Mouse (Mus musculus): ENCODE data around the gene Alcam. TPM values are rescaled to one million over a fixed set of nuclear protein-coding genes. Genes with fewer than 3 reads are reported as not detected.

Gene Alcam
- 1 to 10 TPM; 2.8 to 4.0 TPM for total RNA-seq (2021)

- no peak for DNase-seq (ENCODE audit: low spot score)
- intact Hi-C loops (cut with DNase I) = loop anchor here (5.0 to 10.0 kb wide), 2 partner anchors 142 to 811 kb away; no protein-coding TSS in a partner anchor
Observed at GRCm38 (mm10) chr16:52453971-52454514, at the start of gene Alcam. Gene Alcam, minus strand, starts transcription at chr16:52454074.

DNA sequence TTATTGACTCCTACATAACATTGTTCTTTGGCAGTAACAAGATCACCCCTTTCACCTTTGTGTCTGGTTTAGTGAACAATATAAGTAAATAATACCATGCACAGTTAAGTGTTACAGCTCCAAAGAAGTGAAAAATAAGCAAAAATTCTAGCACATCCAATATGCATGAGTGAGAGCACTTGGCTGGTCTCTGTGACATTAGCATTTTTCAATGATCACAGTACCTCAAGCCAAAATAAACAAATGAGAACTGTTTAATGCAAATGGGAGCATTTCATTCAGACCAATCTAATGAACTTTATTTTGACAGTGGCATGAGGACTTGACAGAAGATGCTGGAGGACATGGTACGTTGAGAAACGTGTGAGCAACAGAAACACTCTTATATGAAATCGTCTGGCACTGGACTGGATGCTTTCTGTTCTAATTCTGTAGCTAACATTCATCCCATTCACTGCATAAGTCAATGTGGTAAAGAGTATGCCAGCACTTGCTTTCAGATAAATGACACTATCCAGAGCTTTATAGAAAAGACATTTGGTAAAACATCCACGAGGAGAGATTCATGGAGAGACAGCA is 45.0 kb upstream of the Alcam start:
- no peak for DNase-seq (ENCODE audit: low spot score)
- intact Hi-C loops (cut with DNase I) = no loop called here

GRCm38 (mm10) chr16:52490542-52490941 is 36.7 kb upstream of the Alcam start:
- DNase-seq (ENCODE audit: low spot score) = no peak
- intact Hi-C loops (cut with DNase I) = no loop called here

GRCm38 (mm10) chr16:52474235-52474634 is 20.4 kb upstream of the Alcam start:
- intact Hi-C loops (cut with DNase I) = no loop called here
- DNase-seq (ENCODE audit: low spot score) = no peak

DNA sequence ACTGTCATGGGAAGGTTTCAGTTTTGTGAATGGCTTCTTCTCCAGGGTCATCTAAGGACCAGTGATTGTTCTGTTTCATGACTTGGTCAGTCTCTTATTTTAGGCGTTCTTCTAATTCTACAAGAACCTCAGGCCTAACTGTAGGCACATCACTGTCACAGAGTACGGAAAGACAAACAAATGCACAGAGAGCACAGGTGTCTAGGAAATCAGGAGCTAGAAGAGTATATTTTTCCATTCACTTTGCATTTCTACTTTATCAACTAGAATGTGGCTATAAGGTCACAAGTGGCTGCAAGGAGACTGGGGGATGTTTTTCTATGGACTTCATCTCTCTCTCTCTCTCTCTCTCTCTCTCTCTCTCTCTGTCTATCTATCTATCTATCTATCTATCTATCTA is 19.2 kb upstream of the Alcam start:
- DNase-seq (ENCODE audit: low spot score) = no peak
- intact Hi-C loops (cut with DNase I) = no loop called here

DNA sequence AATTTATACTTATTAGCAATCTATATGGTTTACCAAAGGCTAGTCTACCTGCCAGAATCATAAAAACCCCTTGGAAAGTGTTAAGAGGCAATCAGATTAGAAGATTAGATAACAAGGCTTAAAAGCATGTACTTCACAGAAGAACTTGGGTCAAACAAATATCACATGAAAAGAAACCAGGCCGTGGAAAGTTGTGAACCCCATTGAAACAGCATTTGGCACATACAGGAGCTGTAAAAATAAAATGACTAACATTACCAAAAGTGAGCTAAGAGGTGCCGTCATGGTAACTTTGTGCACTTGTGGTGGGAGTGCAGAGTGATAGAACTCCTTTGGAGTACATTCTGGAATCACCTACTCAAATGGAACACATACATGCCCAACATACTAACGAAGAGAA is 18.8 kb upstream of the Alcam start:
- intact Hi-C loops (cut with DNase I) = no loop called here
- no peak for DNase-seq (ENCODE audit: low spot score)

- no peak for DNase-seq (ENCODE audit: low spot score)
- intact Hi-C loops (cut with DNase I) = no loop called here
Observed at GRCm38 (mm10) chr16:52472059-52472458, 18.2 kb upstream of the Alcam start.

DNA sequence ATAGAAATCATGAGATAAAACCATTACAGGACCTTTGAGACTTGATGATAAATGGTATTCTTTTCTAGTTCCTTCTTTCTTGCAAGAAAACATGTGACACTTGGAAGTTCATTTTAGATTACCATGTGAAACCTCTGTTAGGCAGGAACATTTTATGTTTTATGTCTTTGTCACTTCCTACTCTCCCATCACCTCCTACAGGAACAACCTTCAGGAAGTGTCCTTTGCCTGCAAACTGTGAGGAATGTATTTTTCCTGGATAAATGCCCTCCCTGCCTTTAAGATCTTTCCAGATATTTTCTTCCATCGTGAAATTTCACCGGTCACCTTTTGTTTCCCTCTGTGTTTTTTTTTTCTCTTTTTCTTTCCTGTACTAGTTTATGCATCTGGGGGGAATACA is 17.0 kb upstream of the Alcam start:
- DNase-seq (ENCODE audit: low spot score) = no peak
- intact Hi-C loops (cut with DNase I) = no loop called here

DNA sequence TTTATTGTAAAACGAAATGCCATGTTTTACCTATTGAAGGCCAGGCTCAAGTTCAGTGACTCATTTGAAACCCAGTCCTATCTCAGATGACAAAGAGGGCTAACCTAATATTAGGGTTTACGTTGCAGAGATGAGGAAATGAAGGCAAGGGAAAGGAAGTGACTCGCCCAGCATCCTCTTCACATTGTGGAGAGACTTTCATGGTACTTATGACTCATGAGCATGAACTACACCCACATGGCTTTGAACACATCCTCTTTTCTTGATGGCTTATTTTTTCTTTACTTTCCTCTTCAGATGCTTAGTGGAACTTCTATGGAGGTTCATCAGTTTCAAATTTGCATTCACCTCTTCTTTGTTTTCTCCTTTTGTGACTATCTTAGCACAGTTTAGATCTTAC is 16.4 kb upstream of the Alcam start:
- DNase-seq (ENCODE audit: low spot score) = no peak
- intact Hi-C loops (cut with DNase I) = no loop called here

- intact Hi-C loops (cut with DNase I) = no loop called here
Observed at GRCm38 (mm10) chr16:52468426-52468825, 14.6 kb upstream of the Alcam start.

GRCm38 (mm10) chr16:52466770-52467169 is 12.9 kb upstream of the Alcam start:
- DNase-seq (ENCODE audit: low spot score) = no peak
- intact Hi-C loops (cut with DNase I) = no loop called here

More at GRCm38 (mm10) chr16:52468426-52468825, 14.6 kb upstream of the Alcam start:
- no peak for DNase-seq (ENCODE audit: low spot score)

- no peak for DNase-seq (ENCODE audit: low spot score)
- intact Hi-C loops (cut with DNase I) = no loop called here
Observed at GRCm38 (mm10) chr16:52464597-52464996, 10.7 kb upstream of the Alcam start.

DNA sequence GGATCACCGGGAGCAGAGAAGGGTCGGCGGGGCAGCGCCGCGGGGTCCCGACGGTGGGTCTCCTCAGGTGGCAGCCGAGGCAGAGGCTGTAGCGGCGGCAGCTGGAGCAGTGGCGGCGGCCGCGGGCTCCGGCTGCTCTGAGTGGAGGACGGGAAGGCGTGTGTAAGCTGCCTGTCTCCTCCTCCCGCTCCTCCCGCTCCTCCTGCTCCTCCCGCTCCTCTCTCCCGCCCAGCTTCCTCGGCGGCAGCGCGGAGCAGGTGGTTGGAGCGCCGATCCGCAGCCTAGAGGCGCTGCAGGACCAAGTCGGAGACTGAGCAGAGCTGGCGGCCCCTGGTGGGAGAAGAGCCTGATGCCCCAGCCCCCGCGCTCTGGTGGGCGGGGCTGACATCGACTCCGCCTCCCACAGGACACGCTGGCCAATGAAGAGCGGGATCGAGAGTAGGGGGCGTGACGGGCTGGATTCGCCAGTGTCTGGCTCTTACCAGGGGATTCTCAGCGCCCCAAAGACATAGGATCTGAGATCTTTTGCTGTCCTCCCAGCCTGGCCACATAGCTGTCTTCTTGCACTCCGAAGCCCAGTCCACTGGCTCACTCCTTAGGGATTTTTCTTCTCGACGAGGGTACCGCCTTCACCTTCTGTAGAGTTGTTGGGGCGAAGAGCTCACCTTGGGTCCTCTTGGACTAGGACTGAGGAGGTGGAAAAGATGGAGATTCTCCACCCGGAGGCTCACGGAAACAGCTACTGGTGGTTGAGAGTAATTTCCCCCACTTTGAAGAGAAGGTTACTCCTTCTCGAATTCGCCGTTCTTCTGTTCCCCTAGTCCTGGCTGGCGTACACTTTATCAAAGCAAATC is 785 bp downstream of the Alcam start:
- DNase-seq (ENCODE audit: low spot score) = peak; percentile 94
- intact Hi-C loops (cut with DNase I) = loop anchor here (5.0 to 10.0 kb wide), 2 partner anchors 141 to 812 kb away; no protein-coding TSS in a partner anchor

GRCm38 (mm10) chr16:52452477-52452831 is 1.4 kb downstream of the Alcam start:
- intact Hi-C loops (cut with DNase I) = loop anchor here (5.0 to 10.0 kb wide), 2 partner anchors 140 to 812 kb away; no protein-coding TSS in a partner anchor

GRCm38 (mm10) chr16:52451786-52452476 is 1.9 kb downstream of the Alcam start:
- intact Hi-C loops (cut with DNase I) = loop anchor here (5.0 to 10.0 kb wide), 2 partner anchors 140 to 813 kb away; no protein-coding TSS in a partner anchor
- no peak for DNase-seq (ENCODE audit: low spot score)

More at GRCm38 (mm10) chr16:52452477-52452831, 1.4 kb downstream of the Alcam start:
- no peak for DNase-seq (ENCODE audit: low spot score)

- DNase-seq (ENCODE audit: low spot score) = no peak
- intact Hi-C loops (cut with DNase I) = loop anchor here (5.0 to 10.0 kb wide), 2 partner anchors 139 to 814 kb away; no protein-coding TSS in a partner anchor
Observed at GRCm38 (mm10) chr16:52451101-52451785, 2.6 kb downstream of the Alcam start.

GRCm38 (mm10) chr16:52450245-52451100 is 3.4 kb downstream of the Alcam start:
- DNase-seq (ENCODE audit: low spot score) = no peak
- intact Hi-C loops (cut with DNase I) = loop anchor here (5.0 to 10.0 kb wide), 2 partner anchors 138 to 814 kb away; no protein-coding TSS in a partner anchor

DNA sequence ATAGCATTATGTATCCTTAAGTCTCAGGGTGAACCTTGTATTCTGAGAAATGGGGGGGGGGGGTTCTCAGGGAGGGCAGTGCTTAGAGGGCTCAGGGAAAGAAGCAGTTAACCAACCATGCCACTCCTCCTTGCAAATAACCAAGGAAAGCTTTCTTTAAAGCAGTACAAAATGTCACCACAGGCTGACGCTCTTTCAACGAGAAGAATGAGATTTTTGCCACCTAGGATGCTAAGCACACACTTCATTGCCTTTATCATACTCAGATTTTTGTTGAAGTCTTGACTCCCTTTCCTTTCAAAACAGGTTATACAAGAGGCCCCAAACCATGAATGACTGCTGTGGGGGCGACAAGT is 4.0 kb downstream of the Alcam start:
- no peak for DNase-seq (ENCODE audit: low spot score)
- intact Hi-C loops (cut with DNase I) = loop anchor here (5.0 to 10.0 kb wide), 2 partner anchors 138 to 815 kb away; no protein-coding TSS in a partner anchor

DNA sequence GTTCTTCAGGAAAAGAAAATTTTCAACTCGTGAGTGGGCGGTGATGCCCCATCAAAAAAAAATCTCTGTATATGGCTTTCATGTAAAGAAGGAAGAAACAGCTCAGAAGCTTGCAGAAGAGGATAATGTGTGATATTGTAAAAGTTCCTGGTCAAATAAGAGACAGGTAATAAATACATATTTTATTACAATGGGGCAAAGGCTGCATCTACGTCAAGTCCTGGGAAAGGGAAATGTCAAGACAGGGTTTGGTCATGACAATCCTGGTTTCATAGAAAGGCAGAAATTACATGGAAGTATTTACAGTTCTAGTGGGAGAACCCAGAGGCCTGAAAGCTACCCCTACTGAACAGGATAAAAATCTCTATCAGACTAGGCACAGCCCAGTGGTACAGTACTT is 7.9 kb downstream of the Alcam start:
- no peak for DNase-seq (ENCODE audit: low spot score)
- intact Hi-C loops (cut with DNase I) = no loop called here
